Mouse (Mus musculus): Measurements from ENCODE around the gene Ppfibp1. TPM values are rescaled to one million over a fixed set of nuclear protein-coding genes. Genes with fewer than 3 reads are reported as not detected.
"Not testable (repeated sequence)": the region's sequence is repeated elsewhere in the genome, so short reads cannot be mapped to it uniquely, and the experiment has no call there.

Ppfibp1 gene
- polyA plus RNA-seq, 1 experiment from 2014 or later = 22.5 TPM

DNA sequence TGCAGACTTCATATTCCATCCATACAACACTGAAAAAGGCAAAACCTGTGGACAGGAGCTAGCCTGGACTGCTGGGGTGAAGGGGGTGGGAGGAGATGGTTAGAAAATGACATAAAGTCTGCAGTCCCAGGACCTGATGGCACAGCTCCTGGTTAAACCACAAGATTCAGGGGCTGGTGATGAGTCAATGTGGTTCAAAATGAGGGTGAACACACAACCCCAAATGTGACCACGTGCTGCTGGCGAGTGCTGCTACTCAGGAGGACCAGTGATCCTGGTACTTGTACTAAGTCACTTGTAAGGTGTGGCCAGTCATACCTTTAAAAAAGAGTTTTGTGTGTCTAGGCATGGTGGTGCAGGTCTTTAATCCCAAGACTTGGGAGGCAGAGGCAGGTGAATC lies 25.1 kb upstream of the Ppfibp1 start:
- Histone ChIP-seq H3K9me3 (no peaks in the 10 kb centered on the region), H3K27ac (no peak overlapping the region), H3K4me1 (no peaks in the 10 kb centered on the region), H3K4me3 (no peak overlapping the region), H3K27me3 (replicated peaks) (no peaks in the 10 kb centered on the region), H3K36me3 (no peaks in the 10 kb centered on the region), H3K9ac (no peak overlapping the region), H3K4me2 (replicated peaks) (no peak overlapping the region)
- WGBS = 91% methylated on average over 2 of the region's 2 CpGs
- no peak for ATAC-seq (ENCODE audit: low FRiP score, low read depth)

GRCm38 (mm10) chr6:146864370-146864769 lies 23.9 kb upstream of the Ppfibp1 start:
- H3K9ac ChIP-seq; ATAC-seq (ENCODE audit: low FRiP score, low read depth); H3K4me2 ChIP-seq (replicated peaks): not testable (repeated sequence)

DNA sequence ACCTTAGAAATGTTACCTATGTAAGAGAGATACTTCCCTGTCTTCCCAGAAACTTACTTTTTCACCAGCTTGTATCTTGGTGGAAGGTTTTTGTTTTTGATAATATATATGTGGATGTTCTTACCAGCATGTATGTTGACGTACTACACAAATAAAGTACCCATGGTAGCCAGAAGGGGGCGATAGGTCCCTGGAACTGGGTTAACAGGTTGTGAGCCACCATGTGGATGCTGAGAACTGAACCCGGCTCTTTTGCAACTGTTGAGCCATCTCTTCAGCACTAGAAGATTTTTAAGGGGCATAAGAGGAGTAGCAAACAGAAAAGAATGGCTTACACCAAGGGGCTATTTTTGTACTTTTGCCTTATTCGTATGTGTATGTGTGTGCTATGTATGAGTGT lies 22.6 kb upstream of the Ppfibp1 start:
- Histone ChIP-seq H3K27ac (no peak overlapping the region), H3K4me3 (no peak overlapping the region), H3K4me2 (replicated peaks) (no peak overlapping the region), H3K9ac (no peak overlapping the region), H3K36me3 (no peaks in the 10 kb centered on the region), H3K9me3 (no peaks in the 10 kb centered on the region), H3K27me3 (replicated peaks) (no peaks in the 10 kb centered on the region), H3K4me1 (no peaks in the 10 kb centered on the region)
- ATAC-seq (ENCODE audit: low FRiP score, low read depth) = no peak
- WGBS = 76% methylated on average over 4 of the region's 4 CpGs

More at GRCm38 (mm10) chr6:146864370-146864769, 23.9 kb upstream of the Ppfibp1 start:
- H3K36me3 ChIP-seq; H3K9me3 ChIP-seq; H3K4me3 ChIP-seq; H3K27ac ChIP-seq; H3K27me3 ChIP-seq (replicated peaks); H3K4me1 ChIP-seq: not testable (repeated sequence)
- WGBS = 89% methylated on average over 3 of the region's 5 CpGs

DNA sequence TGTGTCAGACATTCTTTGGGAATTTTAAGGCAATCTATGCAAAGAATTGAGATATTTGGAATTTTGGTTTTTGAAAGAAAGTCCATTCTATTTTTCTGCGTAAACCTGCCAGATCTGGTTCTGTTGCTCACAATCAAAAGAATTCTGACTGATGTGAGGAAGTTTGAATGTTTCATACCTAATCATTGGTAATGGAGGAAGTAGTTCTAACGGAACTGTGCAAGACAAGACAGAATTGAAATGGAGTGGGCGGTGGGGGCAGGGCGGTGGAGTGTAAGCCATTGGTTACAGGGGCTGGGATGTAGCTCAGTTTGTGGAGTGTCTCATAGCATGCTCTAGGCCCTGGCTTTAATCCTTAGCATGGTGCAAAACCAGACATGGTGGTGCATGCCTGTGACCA lies 16.3 kb upstream of the Ppfibp1 start:
- Histone ChIP-seq H3K9me3 (peaks cover 3% of the 10 kb centered on the region; the same call in 1 of the 2 replicates), H3K9ac (no peak overlapping the region), H3K36me3 (no peaks in the 10 kb centered on the region), H3K4me2 (replicated peaks) (no peak overlapping the region), H3K4me3 (no peak overlapping the region), H3K27me3 (replicated peaks) (no peaks in the 10 kb centered on the region), H3K4me1 (no peaks in the 10 kb centered on the region), H3K27ac (no peak overlapping the region)
- 95% methylated on average over 4 of the region's 4 CpGs for WGBS
- no peak for ATAC-seq (ENCODE audit: low FRiP score, low read depth)

- H3K9ac ChIP-seq = no peak overlapping the region
Measured at GRCm38 (mm10) chr6:146874415-146874814, 13.9 kb upstream of the Ppfibp1 start.

DNA sequence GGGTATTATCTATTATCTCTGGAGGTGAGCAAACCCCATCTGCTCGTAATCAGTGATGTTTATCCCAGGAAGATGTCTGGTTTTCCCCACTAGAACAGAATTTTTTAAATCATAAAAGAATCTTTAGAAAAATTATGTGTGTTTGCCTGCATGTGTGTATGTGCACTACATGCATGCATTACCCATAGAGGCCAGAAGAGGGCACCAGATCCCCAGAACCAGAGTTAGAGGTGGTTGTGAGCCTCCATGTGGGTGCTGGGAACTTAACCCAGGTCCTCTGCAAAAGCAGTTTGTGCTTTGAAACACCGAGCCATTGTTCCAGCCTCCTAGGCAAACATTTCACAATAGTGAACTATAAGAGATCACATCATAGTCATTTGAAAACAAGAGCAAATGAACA lies 11.5 kb upstream of the Ppfibp1 start:
- Histone ChIP-seq H3K4me2 (replicated peaks) (no peak overlapping the region), H3K27me3 (replicated peaks) (no peaks in the 10 kb centered on the region), H3K9me3 (peaks cover 5% of the 10 kb centered on the region; the same call in 1 of the 2 replicates), H3K36me3 (no peaks in the 10 kb centered on the region), H3K4me3 (no peak overlapping the region), H3K27ac (no peak overlapping the region), H3K4me1 (no peaks in the 10 kb centered on the region), H3K9ac (no peak overlapping the region)
- ATAC-seq (ENCODE audit: low FRiP score, low read depth) = no peak
- WGBS = 95% methylated on average over 2 of the region's 2 CpGs

More at GRCm38 (mm10) chr6:146874415-146874814, 13.9 kb upstream of the Ppfibp1 start:
- H3K27me3 ChIP-seq (replicated peaks) = no peaks in the 10 kb centered on the region
- ATAC-seq (ENCODE audit: low FRiP score, low read depth) = no peak
- H3K27ac ChIP-seq = no peak overlapping the region
- no peak overlapping the region for H3K4me2 ChIP-seq (replicated peaks)
- H3K4me3 ChIP-seq = no peak overlapping the region
- no peaks in the 10 kb centered on the region for H3K4me1 ChIP-seq
- 84% methylated on average over 6 of the region's 6 CpGs for WGBS
- no peaks in the 10 kb centered on the region for H3K36me3 ChIP-seq
- H3K9me3 ChIP-seq = peaks cover 5% of the 10 kb centered on the region; the same call in 1 of the 2 replicates

DNA sequence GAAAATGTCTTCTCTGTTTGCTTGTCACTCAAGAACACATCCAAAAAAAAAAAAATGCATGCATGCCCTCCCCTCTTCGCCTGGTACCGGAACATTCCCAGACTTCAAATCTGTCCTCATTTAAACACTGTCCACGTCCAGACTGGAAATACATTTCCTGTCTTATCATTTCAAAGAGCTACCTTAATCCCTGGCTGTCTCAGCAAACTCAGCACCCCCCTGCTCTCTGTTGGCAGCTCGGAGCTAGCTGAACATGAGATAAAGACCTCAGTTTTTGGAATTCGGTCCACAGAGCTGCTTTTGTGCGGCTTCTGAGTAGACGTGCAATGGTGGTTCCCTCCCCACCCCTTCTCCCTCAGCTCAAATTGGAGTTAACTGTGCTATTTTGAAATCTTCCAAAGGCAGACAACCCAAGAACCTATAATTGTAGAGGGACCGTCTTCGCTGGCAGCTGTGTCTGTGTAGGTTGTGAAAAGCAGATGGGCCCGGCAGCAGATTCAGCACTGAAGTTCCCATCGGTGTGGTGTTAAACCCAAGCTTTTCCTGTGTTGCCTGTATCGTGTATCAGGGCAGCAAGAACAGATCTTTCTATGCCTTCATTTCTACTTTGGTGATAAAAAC lies 10.8 kb upstream of the Ppfibp1 start:
- no peak for ATAC-seq (ENCODE audit: low FRiP score, low read depth)
- no peaks in the 10 kb centered on the region for H3K4me1 ChIP-seq
- H3K9ac ChIP-seq = no peak overlapping the region
- no peaks in the 10 kb centered on the region for H3K36me3 ChIP-seq
- H3K4me2 ChIP-seq (replicated peaks) = no peak overlapping the region
- H3K9me3 ChIP-seq = peaks cover 5% of the 10 kb centered on the region; the same call in 1 of the 2 replicates
- H3K27ac ChIP-seq = no peak overlapping the region
- no peak overlapping the region for H3K4me3 ChIP-seq
- WGBS = 92% methylated on average over 12 of the region's 12 CpGs
- H3K27me3 ChIP-seq (replicated peaks) = no peaks in the 10 kb centered on the region

DNA sequence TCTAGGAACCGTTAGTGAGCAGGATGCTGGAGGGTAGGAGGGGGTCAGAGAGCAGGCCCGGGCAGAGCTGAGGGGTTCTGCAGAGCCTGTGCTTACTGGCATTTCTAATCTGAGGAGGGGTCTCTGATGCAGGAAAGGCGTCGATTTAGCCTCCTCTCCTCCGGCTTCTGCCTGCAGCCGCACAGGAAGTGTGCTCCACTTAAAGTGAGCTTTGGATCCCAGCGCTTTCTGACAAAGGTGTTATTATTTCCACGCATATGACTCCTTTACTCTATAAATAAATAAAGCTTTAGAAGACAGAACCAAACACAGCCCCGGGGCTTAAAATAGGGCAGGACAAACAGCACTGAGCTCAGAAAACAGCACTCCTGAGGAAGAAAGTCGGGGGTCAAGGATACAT lies 9.4 kb upstream of the Ppfibp1 start:
- no peak overlapping the region for H3K4me3 ChIP-seq
- 32% methylated on average over 10 of the region's 10 CpGs for WGBS
- H3K27me3 ChIP-seq (replicated peaks) = no peaks in the 10 kb centered on the region
- no peak overlapping the region for H3K9ac ChIP-seq
- H3K9me3 ChIP-seq = peaks cover 5% of the 10 kb centered on the region; the same call in 1 of the 2 replicates
- no peaks in the 10 kb centered on the region for H3K4me1 ChIP-seq
- ATAC-seq (ENCODE audit: low FRiP score, low read depth) = no peak
- no peak overlapping the region for H3K27ac ChIP-seq
- no peak overlapping the region for H3K4me2 ChIP-seq (replicated peaks)
- H3K36me3 ChIP-seq = no peaks in the 10 kb centered on the region

GRCm38 (mm10) chr6:146879856-146880255 lies 8.4 kb upstream of the Ppfibp1 start:
- Histone ChIP-seq H3K4me3 (no peak overlapping the region), H3K9me3 (peaks cover 5% of the 10 kb centered on the region; the same call in 1 of the 2 replicates), H3K9ac (no peak overlapping the region), H3K27me3 (replicated peaks) (no peaks in the 10 kb centered on the region), H3K4me2 (replicated peaks) (no peak overlapping the region), H3K4me1 (no peaks in the 10 kb centered on the region), H3K36me3 (no peaks in the 10 kb centered on the region), H3K27ac (no peak overlapping the region)
- WGBS = 91% methylated on average over 9 of the region's 9 CpGs
- ATAC-seq (ENCODE audit: low FRiP score, low read depth) = no peak

- Histone ChIP-seq H3K27me3 (replicated peaks) (no peaks in the 10 kb centered on the region), H3K27ac (no peak overlapping the region), H3K4me1 (no peaks in the 10 kb centered on the region), H3K9me3 (peaks cover 5% of the 10 kb centered on the region; the same call in 1 of the 2 replicates), H3K4me3 (no peak overlapping the region), H3K4me2 (replicated peaks) (no peak overlapping the region), H3K36me3 (no peaks in the 10 kb centered on the region), H3K9ac (no peak overlapping the region)
- no peak for ATAC-seq (ENCODE audit: low FRiP score, low read depth)
- WGBS = 87% methylated on average over 4 of the region's 4 CpGs
Measured at GRCm38 (mm10) chr6:146880296-146880695, 8.0 kb upstream of the Ppfibp1 start.

DNA sequence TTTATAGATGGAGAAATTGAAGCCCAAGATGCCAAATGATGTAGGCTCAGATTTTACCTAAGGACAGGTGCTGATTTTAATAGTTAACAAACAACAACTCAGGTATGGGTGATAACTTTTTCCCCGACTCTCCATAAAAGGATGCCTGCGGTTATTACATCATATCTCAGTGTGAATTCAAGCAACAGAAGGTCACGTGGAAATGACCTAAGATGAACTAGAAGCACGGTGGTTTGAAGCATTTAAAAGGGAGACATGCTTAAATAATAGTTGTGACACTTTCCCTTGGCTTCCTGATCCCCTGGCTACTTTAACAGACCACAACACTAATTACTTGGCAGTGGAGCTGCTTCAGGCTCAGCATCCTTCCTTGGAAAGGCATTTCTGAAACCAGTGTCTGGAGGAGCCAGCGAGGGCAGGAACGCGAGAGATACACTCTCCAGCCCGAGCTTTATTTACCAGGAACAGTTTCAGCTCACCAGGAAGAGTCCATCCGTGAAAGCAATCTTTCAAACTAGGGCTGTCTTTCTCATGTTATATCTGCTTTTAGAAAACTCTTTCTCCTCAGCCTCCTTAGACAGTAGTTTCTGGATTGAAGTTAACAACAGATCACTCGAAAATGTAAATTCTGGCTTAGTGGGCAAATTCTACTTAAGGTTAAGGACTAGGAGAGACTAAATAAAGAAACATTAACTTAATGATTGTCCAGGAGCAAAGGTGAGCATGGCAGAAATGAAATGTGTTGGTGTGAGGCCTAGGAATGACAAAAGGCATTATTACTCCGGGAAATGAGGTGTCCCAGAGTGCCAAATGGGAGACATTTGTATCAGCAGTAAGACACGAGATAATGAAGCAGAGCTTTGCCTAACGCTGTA lies 6.2 kb upstream of the Ppfibp1 start:
- Histone ChIP-seq H3K27ac (no peak overlapping the region), H3K27me3 (replicated peaks) (no peaks in the 10 kb centered on the region; the same call in 1 of the 2 replicates), H3K4me3 (no peak overlapping the region), H3K4me2 (replicated peaks) (no peak overlapping the region), H3K9ac (no peak overlapping the region), H3K4me1 (no peaks in the 10 kb centered on the region), H3K9me3 (peaks cover under 1% of the 10 kb centered on the region; the same call in 1 of the 2 replicates), H3K36me3 (no peaks in the 10 kb centered on the region)
- no peak for ATAC-seq (ENCODE audit: low FRiP score, low read depth)
- 67% methylated on average over 13 of the region's 13 CpGs for WGBS

DNA sequence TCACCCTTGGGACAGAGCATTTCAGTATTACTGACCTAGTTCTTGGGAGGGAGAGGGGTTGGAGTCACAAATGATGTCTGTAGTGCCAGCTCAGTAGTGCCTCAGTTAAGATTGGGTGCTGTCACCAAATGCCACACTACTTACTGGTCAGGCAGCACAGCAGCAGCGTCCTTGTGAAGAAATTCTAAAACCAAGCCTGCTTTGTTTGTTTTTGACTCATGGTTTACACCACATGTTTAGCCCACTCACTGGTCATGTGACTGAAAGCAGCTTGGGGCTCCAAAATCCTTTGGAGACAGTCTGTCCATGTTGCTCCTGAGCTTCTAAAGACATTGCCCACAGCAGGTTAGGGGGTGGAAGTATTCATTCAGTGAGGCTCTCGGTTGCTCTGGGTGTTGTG lies 4.9 kb upstream of the Ppfibp1 start:
- H3K27me3 ChIP-seq (replicated peaks) = peaks cover 2% of the 10 kb centered on the region; the same call in 1 of the 2 replicates
- H3K4me3 ChIP-seq = no peak overlapping the region
- ATAC-seq (ENCODE audit: low FRiP score, low read depth) = no peak
- 68% methylated on average over 2 of the region's 2 CpGs for WGBS
- no peaks in the 10 kb centered on the region for H3K36me3 ChIP-seq
- H3K4me1 ChIP-seq = no peaks in the 10 kb centered on the region
- H3K9me3 ChIP-seq = no peaks in the 10 kb centered on the region
- H3K9ac ChIP-seq = no peak overlapping the region
- no peak overlapping the region for H3K4me2 ChIP-seq (replicated peaks)
- no peak overlapping the region for H3K27ac ChIP-seq

Measured in neural tube, embryonic 12.5 days (tissue).